Mouse (Mus musculus) C2C12 (cell line): ENCODE results near the gene Olfr397. TPM values are rescaled to one million over a fixed set of nuclear protein-coding genes. Genes with fewer than 3 reads are reported as not detected.

Source experiments
- H3K27me3 ChIP-seq: one replicate; pipeline ENCODE4 v1.6.1; 2011; ENCODE audit not compliant: control insufficient read depth, insufficient read depth, insufficient read length
- H3K36me3 ChIP-seq: one replicate; pipeline ENCODE4 v1.6.1; 2011; ENCODE audit not compliant: control insufficient read depth, insufficient read depth
- H3K4me3 ChIP-seq: one replicate; pipeline ENCODE4 v1.5.1; 2011; ENCODE audit warnings: mild to moderate bottlenecking, control low read depth; ENCODE audit not compliant: poor library complexity, insufficient read depth, severe bottlenecking
- H3K79me2 ChIP-seq: one replicate; pipeline ENCODE4 v1.6.1; 2011; ENCODE audit not compliant: control insufficient read depth, insufficient read depth
- H3K79me3 ChIP-seq: one replicate; pipeline ENCODE4 v1.6.1; 2011; ENCODE audit warnings: low read depth, control low read depth
- H3ac ChIP-seq: one replicate; pipeline ENCODE3; 2011; ENCODE audit warnings: low read depth; ENCODE audit not compliant: control insufficient read depth, insufficient read length
- CEBPB ChIP-seq: IDR thresholded peaks from one replicate; pipeline ENCODE4 v1.6.1; 2011; ENCODE audit warnings: low read depth, mild to moderate bottlenecking, control low read depth, moderate library complexity
- CTCF ChIP-seq: IDR thresholded peaks from one replicate; pipeline ENCODE4 v1.5.1; 2011; ENCODE audit not compliant: control insufficient read depth, insufficient read depth, insufficient read length
- FOSL1 ChIP-seq: IDR thresholded peaks from one replicate; pipeline ENCODE4 v1.8.0; 2011; ENCODE audit warnings: mild to moderate bottlenecking, low read length; ENCODE audit not compliant: poor library complexity, insufficient read depth, severe bottlenecking
- MAX ChIP-seq: IDR thresholded peaks from one replicate; pipeline ENCODE4 v1.6.1; 2011; ENCODE audit warnings: mild to moderate bottlenecking, control low read depth
- MYOD1 ChIP-seq: IDR thresholded peaks from one replicate; pipeline ENCODE4 v1.6.1; 2011; ENCODE audit warnings: low read depth; ENCODE audit not compliant: control insufficient read depth, insufficient read length
- MYOG ChIP-seq: IDR thresholded peaks from one replicate; pipeline ENCODE4 v1.6.1; 2011; ENCODE audit not compliant: control insufficient read depth, insufficient read length; ENCODE audit errors: extremely low read depth
- USF1 ChIP-seq: IDR thresholded peaks from one replicate; pipeline ENCODE4 v1.6.1; 2011; ENCODE audit warnings: low read depth, mild to moderate bottlenecking, control low read depth, moderate library complexity
- long read RNA-seq, 2 experiments: library from polyadenylated mRNA; unstranded; transcript quantifications; one replicate each; pipeline ENCODE4 v2.0.0; 2019 to 2020
- polyA plus RNA-seq: library from polyadenylated mRNA; unstranded; fragments of >200 nt; fragmentation: generic; extraction: Trizol; gene quantifications from one replicate; pipeline ENCODE4 v1.2.1, GENCODE M21; 2012; ENCODE audit warnings: missing spikeins

Gene Olfr397
- polyA plus RNA-seq = not detected
- long read RNA-seq, experiment 1 = 0 reads
- long read RNA-seq, experiment 2 = 0 reads

DNA sequence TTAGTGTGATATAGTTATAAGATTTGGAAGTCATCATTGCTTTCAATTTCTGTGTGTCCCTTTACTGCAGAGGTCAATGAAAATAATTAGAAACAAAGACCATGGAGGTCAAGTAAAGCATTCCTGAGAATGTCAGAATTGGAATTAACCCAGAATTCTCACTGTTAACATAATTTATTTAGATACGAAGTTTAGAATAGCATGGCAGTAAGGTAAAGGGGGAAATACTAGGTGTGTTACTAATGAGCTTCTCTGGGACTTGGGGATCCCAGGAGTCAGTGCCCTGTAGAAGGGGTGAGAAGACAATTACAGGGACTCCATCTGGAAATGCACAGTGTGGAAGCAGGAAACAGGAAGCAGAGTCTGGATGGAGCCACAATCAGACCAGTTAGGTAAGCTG lies at the start of gene Olfr397:
TSS of gene Olfr397 (plus strand) at position 301 of the 400 bp plus-strand sequence.
- Histone ChIP-seq H3K27me3 (no peaks in the 10 kb centered on the region), H3K79me3 (no peaks in the 10 kb centered on the region), H3K36me3 (no peaks in the 10 kb centered on the region), H3K4me3 (no peak within 1 kb of the TSS), H3ac (no peak within 1 kb of the TSS), H3K79me2 (no peaks in the 10 kb centered on the region)
- TF ChIP-seq USF1 (no peak), MYOG (no peak), MAX (no peak), FOSL1 (no peak), MYOD1 (no peak), CEBPB (no peak), CTCF (no peak)

DNA sequence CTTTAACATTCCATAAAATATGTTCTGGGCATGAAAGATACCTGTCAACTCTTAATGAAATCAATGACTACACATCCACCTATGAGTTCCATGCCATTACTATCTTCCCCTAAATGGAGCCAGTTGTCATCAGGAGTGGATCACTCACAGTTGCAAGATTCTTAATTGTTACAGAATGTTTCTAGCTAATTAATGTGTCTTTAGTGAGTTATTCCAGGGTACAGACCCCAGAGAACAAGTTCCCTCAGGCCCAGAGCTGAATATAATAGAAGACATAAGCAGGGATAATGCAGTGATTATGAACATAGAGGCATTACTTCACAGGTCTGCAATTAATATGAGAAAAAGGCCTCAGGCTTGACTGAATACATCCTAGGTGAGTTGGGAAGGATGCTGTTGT lies 24.2 kb upstream of the Olfr397 start, which contains the start of gene Olfr23:
TSS of gene Olfr23 (plus strand) at position 301 of the 400 bp plus-strand sequence.
- no peaks in the 10 kb centered on the region for H3K36me3 ChIP-seq
- TF ChIP-seq MYOD1 = no peak
- TF ChIP-seq FOSL1 = no peak
- no peak for TF ChIP-seq CTCF
- TF ChIP-seq MYOG = no peak
- no peak for TF ChIP-seq CEBPB
- TF ChIP-seq USF1 = no peak
- no peak for TF ChIP-seq MAX
- no peaks in the 10 kb centered on the region for H3K79me2 ChIP-seq
- no peak within 1 kb of the TSS for H3ac ChIP-seq
- no peak within 1 kb of the TSS for H3K4me3 ChIP-seq
- H3K27me3 ChIP-seq = no peaks in the 10 kb centered on the region
- no peaks in the 10 kb centered on the region for H3K79me3 ChIP-seq

DNA sequence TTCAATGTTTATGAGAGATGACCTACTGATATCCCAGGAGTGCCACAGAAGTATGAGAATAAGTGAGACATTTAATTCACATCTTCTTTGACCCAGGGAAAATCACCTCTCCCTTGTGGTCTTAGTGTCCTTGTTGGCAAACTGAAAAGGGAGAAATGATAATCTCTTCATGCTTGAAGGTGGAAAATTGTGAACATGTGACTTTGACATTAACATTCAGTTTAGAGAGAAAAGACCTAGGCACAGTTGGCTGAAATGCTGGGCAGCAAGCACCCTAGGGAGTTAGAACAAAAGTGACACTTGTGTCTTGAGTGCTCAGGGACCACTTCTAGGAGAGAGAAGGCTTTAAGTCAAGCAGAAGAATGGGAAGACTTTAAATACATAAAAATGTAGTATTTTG lies 29.7 kb downstream of the Olfr397 start, which contains the start of gene Olfr398:
TSS of gene Olfr398 (minus strand) at position 101 of the 400 bp plus-strand sequence.
- no peaks in the 10 kb centered on the region for H3K36me3 ChIP-seq
- no peaks in the 10 kb centered on the region for H3K27me3 ChIP-seq
- no peak within 1 kb of the TSS for H3K4me3 ChIP-seq
- no peak within 1 kb of the TSS for H3ac ChIP-seq
- no peaks in the 10 kb centered on the region for H3K79me3 ChIP-seq
- TF ChIP-seq CEBPB (no peak), MAX (no peak), MYOD1 (no peak), USF1 (no peak), CTCF (no peak), MYOG (no peak), FOSL1 (no peak)
- H3K79me2 ChIP-seq = no peaks in the 10 kb centered on the region

DNA sequence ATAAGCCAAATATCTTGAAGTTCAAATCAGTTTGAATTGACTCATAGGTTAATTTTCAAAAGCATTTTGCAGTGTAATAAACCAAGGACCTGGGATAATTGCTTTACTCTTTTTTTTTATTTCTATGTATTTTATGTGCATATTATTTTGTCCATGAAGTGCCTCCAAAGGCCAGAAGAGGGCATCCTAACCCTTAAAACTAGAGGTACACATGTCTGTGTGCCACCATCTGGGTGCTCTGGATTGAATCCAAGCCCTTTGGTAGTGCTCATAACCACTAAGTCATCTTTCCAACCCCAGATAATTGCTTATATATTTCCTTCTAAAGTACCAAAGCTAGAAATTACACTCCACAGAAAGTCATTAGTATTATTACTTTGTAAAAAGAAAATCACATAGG lies 32.5 kb downstream of the Olfr397 start:
- Histone ChIP-seq H3K4me3 (no peak overlapping the region), H3K79me3 (no peaks in the 10 kb centered on the region), H3K27me3 (no peaks in the 10 kb centered on the region), H3K36me3 (no peaks in the 10 kb centered on the region), H3ac (no peak overlapping the region), H3K79me2 (no peaks in the 10 kb centered on the region)
- TF ChIP-seq MYOD1 = no peak
- no peak for TF ChIP-seq USF1
- no peak for TF ChIP-seq FOSL1
- no peak for TF ChIP-seq CTCF
- no peak for TF ChIP-seq CEBPB
- TF ChIP-seq MYOG = no peak
- no peak for TF ChIP-seq MAX

Other genes starting within 250 kb of the Olfr397 start
- gene Olfr389, start 180.1 kb upstream of the Olfr397 start, polyA plus RNA-seq = not detected
- not detected for gene Olfr390, start 177.9 kb upstream of the Olfr397 start, polyA plus RNA-seq
- not detected for gene Olfr391-ps, start 157.8 kb upstream of the Olfr397 start, polyA plus RNA-seq
- gene Olfr392, start 143.8 kb upstream of the Olfr397 start, polyA plus RNA-seq = not detected
- gene Olfr393, start 109.4 kb upstream of the Olfr397 start, polyA plus RNA-seq = not detected
- not detected for gene Olfr394, start 70.0 kb upstream of the Olfr397 start, polyA plus RNA-seq
- not detected for gene Olfr395, start 51.5 kb upstream of the Olfr397 start, polyA plus RNA-seq
- gene Olfr23, start 24.1 kb upstream of the Olfr397 start, polyA plus RNA-seq = not detected
- not detected for gene Olfr398, start 29.6 kb downstream of the Olfr397 start, polyA plus RNA-seq
- gene Olfr139, start 95.7 kb downstream of the Olfr397 start, polyA plus RNA-seq = not detected
- not detected for gene Olfr399, start 95.8 kb downstream of the Olfr397 start, polyA plus RNA-seq
- not detected for gene Zfp616, start 109.1 kb downstream of the Olfr397 start, polyA plus RNA-seq
- gene Olfr401, start 152.9 kb downstream of the Olfr397 start, polyA plus RNA-seq = not detected
- not detected for gene Olfr402, start 192.7 kb downstream of the Olfr397 start, polyA plus RNA-seq
- not detected for gene Olfr403, start 225.4 kb downstream of the Olfr397 start, polyA plus RNA-seq